Mouse (Mus musculus) liver, embryonic 11.5 days (tissue): ENCODE data around the gene Pkd1l1. TPM values are rescaled to one million over a fixed set of nuclear protein-coding genes. Genes with fewer than 3 reads are reported as not detected.

ENCODE experiments used
- ATAC-seq: fragments of 200-750 bp; cut with Nextera tagmentation; replicated peaks from 2 replicates; pipeline ENCODE4 v1.8.0; 2017; ENCODE audit warnings: moderate number of reproducible peaks, mild to moderate bottlenecking, moderate TSS enrichment, moderate library complexity; ENCODE audit not compliant: low FRiP score
- DNase-seq: peaks from one replicate; pipeline ENCODE4 v3.0.0-alpha.2; 2017; ENCODE audit warnings: low spot score
- H3K27ac ChIP-seq: fragments of 300-500 bp; sonication (generic); 2 replicates; pipeline ENCODE4 v1.5.1; 2014; ENCODE audit warnings: mild to moderate bottlenecking, low read depth, low read length, control low read depth
- H3K27me3 ChIP-seq: fragments of 300-500 bp; sonication (generic); replicated peaks from 2 replicates; pipeline ENCODE4 v1.6.1; 2014; ENCODE audit warnings: low read length, mixed read lengths; ENCODE audit not compliant: control insufficient read depth, insufficient read depth
- H3K36me3 ChIP-seq: fragments of 300-500 bp; sonication (generic); 2 replicates; pipeline ENCODE4 v1.6.1; 2014; ENCODE audit warnings: mild to moderate bottlenecking, low read length, moderate library complexity, mixed read lengths; ENCODE audit not compliant: control insufficient read depth, insufficient read depth
- H3K4me1 ChIP-seq: fragments of 300-500 bp; sonication (generic); replicated peaks from 2 replicates; pipeline ENCODE4 v1.6.1; 2014; ENCODE audit warnings: low read length, mixed read lengths; ENCODE audit not compliant: control insufficient read depth, insufficient read depth
- H3K4me2 ChIP-seq: fragments of 300-500 bp; sonication (generic); 2 replicates; pipeline ENCODE4 v1.6.1; 2014; ENCODE audit warnings: mild to moderate bottlenecking, control low read depth, moderate library complexity
- H3K4me3 ChIP-seq: fragments of 300-500 bp; sonication (generic); 2 replicates; pipeline ENCODE4 v1.5.1; 2014; ENCODE audit warnings: low read depth, low read length, control low read depth
- H3K9ac ChIP-seq: fragments of 300-500 bp; sonication (generic); 2 replicates; pipeline ENCODE4 v1.6.1; 2014; ENCODE audit warnings: low read depth, low read length, control low read depth
- H3K9me3 ChIP-seq: fragments of 300-500 bp; sonication (generic); 2 replicates; pipeline ENCODE4 v1.6.1; 2016; ENCODE audit warnings: low read length, inconsistent platforms, mixed read lengths; ENCODE audit not compliant: control insufficient read depth
- WGBS: fragments of 180-500 bp; shearing (Covaris S2); extraction: QIAGEN DNeasy Blood & Tissue Kit; methylation state at CpG from one replicate; pipeline ENCODE4 v1.1.7; 2014; 5-methylcytosine and 5-hydroxymethylcytosine counted together
- polyA plus RNA-seq: library from polyadenylated mRNA; unstranded; fragments of >200 nt; fragmentation: Nextera tagmentation; extraction: Ambion mirVana; gene quantifications from 2 replicates; pipeline ENCODE4 v1.2.1, GENCODE M21; 2014

Pkd1l1 gene
- polyA plus RNA-seq, 1 experiment from 2014 or later, result 0.18 TPM

GRCm38 (mm10) chr11:8804178-8804577, 168.9 kb downstream of the Pkd1l1 start:
- H3K4me2 ChIP-seq, result no peak overlapping the region
- H3K4me3 ChIP-seq, result no peak overlapping the region
- ATAC-seq (no peak), DNase-seq (no peak)
- no peak overlapping the region for H3K27ac ChIP-seq
- H3K9ac ChIP-seq, result no peak overlapping the region
- H3K27me3 ChIP-seq, result no peaks in the 10 kb centered on the region
- H3K36me3 ChIP-seq, result no peaks in the 10 kb centered on the region
- 81% methylated on average over 3 of the region's 3 CpGs for WGBS
- H3K9me3 ChIP-seq, result no peaks in the 10 kb centered on the region
- no peaks in the 10 kb centered on the region for H3K4me1 ChIP-seq

GRCm38 (mm10) chr11:8797486-8797885, 175.6 kb downstream of the Pkd1l1 start:
- ATAC-seq, result no peak
- Histone ChIP-seq H3K27me3 (no peaks in the 10 kb centered on the region), H3K4me2 (no peak overlapping the region), H3K9ac (no peak overlapping the region), H3K27ac (no peak overlapping the region; the same call in 1 of the 2 replicates), H3K4me1 (no peaks in the 10 kb centered on the region; the same call in 1 of the 2 replicates), H3K9me3 (no peaks in the 10 kb centered on the region), H3K36me3 (no peaks in the 10 kb centered on the region), H3K4me3 (no peak overlapping the region)
- 58% methylated on average over 5 of the region's 5 CpGs for WGBS
- DNase-seq, result no peak

GRCm38 (mm10) chr11:8795031-8795430, 178.0 kb downstream of the Pkd1l1 start:
- Histone ChIP-seq H3K27me3 (no peaks in the 10 kb centered on the region), H3K4me3 (no peak overlapping the region), H3K36me3 (no peaks in the 10 kb centered on the region), H3K27ac (no peak overlapping the region), H3K9ac (no peak overlapping the region), H3K9me3 (no peaks in the 10 kb centered on the region), H3K4me2 (no peak overlapping the region), H3K4me1 (no peaks in the 10 kb centered on the region; the same call in 1 of the 2 replicates)
- no peak for ATAC-seq
- no peak for DNase-seq
- WGBS, result 79% methylated on average over 3 of the region's 3 CpGs

GRCm38 (mm10) chr11:8792146-8792545, 180.9 kb downstream of the Pkd1l1 start:
- no peak for ATAC-seq

GRCm38 (mm10) chr11:8789186-8789585, 183.9 kb downstream of the Pkd1l1 start:
- no peaks in the 10 kb centered on the region for H3K27me3 ChIP-seq
- H3K4me2 ChIP-seq, result no peak overlapping the region
- H3K36me3 ChIP-seq, result no peaks in the 10 kb centered on the region
- ATAC-seq (no peak), DNase-seq (no peak)
- no peaks in the 10 kb centered on the region for H3K9me3 ChIP-seq
- WGBS, result 72% methylated on average over 5 of the region's 5 CpGs
- H3K27ac ChIP-seq, result no peak overlapping the region
- H3K4me1 ChIP-seq, result no peaks in the 10 kb centered on the region; the same call in 1 of the 2 replicates
- H3K4me3 ChIP-seq, result no peak overlapping the region
- no peak overlapping the region for H3K9ac ChIP-seq

More at GRCm38 (mm10) chr11:8792146-8792545, 180.9 kb downstream of the Pkd1l1 start:
- H3K4me2 ChIP-seq, result no peak overlapping the region
- no peak overlapping the region for H3K9ac ChIP-seq
- DNase-seq, result no peak
- no peak overlapping the region for H3K27ac ChIP-seq
- no peak overlapping the region for H3K4me3 ChIP-seq
- no peaks in the 10 kb centered on the region for H3K36me3 ChIP-seq
- no peaks in the 10 kb centered on the region for H3K9me3 ChIP-seq
- H3K4me1 ChIP-seq, result no peaks in the 10 kb centered on the region; the same call in 1 of the 2 replicates
- 57% methylated on average over 2 of the region's 2 CpGs for WGBS
- H3K27me3 ChIP-seq, result no peaks in the 10 kb centered on the region

- no peak for DNase-seq
- Histone ChIP-seq H3K4me2 (no peak overlapping the region), H3K36me3 (no peaks in the 10 kb centered on the region), H3K4me3 (no peak overlapping the region), H3K27me3 (no peaks in the 10 kb centered on the region), H3K9ac (no peak overlapping the region), H3K9me3 (no peaks in the 10 kb centered on the region), H3K4me1 (no peaks in the 10 kb centered on the region; the same call in 1 of the 2 replicates), H3K27ac (no peak overlapping the region)
- no peak for ATAC-seq
- WGBS, result 57% methylated on average over 3 of the region's 3 CpGs
These were observed 185.5 kb downstream of the Pkd1l1 start for GRCm38 (mm10) chr11:8787604-8788003.

GRCm38 (mm10) chr11:8784413-8784812, 188.7 kb downstream of the Pkd1l1 start:
- no peak for DNase-seq
- H3K4me1 ChIP-seq, result peaks cover 2% of the 10 kb centered on the region
- H3K27ac ChIP-seq, result no peak overlapping the region
- WGBS, result 80% methylated on average over 4 of the region's 4 CpGs
- H3K36me3 ChIP-seq, result no peaks in the 10 kb centered on the region
- H3K9ac ChIP-seq, result no peak overlapping the region
- no peak overlapping the region for H3K4me2 ChIP-seq
- no peaks in the 10 kb centered on the region for H3K27me3 ChIP-seq
- ATAC-seq, result no peak
- H3K4me3 ChIP-seq, result no peak overlapping the region
- no peaks in the 10 kb centered on the region for H3K9me3 ChIP-seq

- Histone ChIP-seq H3K4me3 (no peak overlapping the region), H3K4me1 (peaks cover 2% of the 10 kb centered on the region; the same call in 1 of the 2 replicates), H3K9ac (no peak overlapping the region), H3K4me2 (no peak overlapping the region), H3K27me3 (no peaks in the 10 kb centered on the region), H3K9me3 (no peaks in the 10 kb centered on the region), H3K36me3 (no peaks in the 10 kb centered on the region), H3K27ac (no peak overlapping the region; the same call in 1 of the 2 replicates)
- 62% methylated on average over 3 of the region's 3 CpGs for WGBS
- ATAC-seq (no peak), DNase-seq (no peak)
These were observed 191.0 kb downstream of the Pkd1l1 start for GRCm38 (mm10) chr11:8782141-8782465.

- no peak overlapping the region for H3K9ac ChIP-seq
- no peaks in the 10 kb centered on the region for H3K36me3 ChIP-seq
- no peaks in the 10 kb centered on the region for H3K9me3 ChIP-seq
- H3K4me1 ChIP-seq, result peaks cover 2% of the 10 kb centered on the region; the same call in 1 of the 2 replicates
- WGBS, result 68% methylated on average over 10 of the region's 10 CpGs
- ATAC-seq (no peak), DNase-seq (no peak)
- H3K27ac ChIP-seq, result no peak overlapping the region
- H3K27me3 ChIP-seq, result no peaks in the 10 kb centered on the region
- no peak overlapping the region for H3K4me3 ChIP-seq
- no peak overlapping the region for H3K4me2 ChIP-seq
These were observed 191.5 kb downstream of the Pkd1l1 start for GRCm38 (mm10) chr11:8781308-8782140.
